ENCODE assay signal across 9 mouse cellular contexts in genomic region chr1:71531653-71532052, GRCm38 (mm10). TPM values are rescaled to one million over a fixed set of nuclear protein-coding genes. Genes with fewer than 3 reads are reported as not detected.
DNase-seq lines count a peak whose midpoint lies in the region; TF ChIP-seq lines count a peak whose summit lies in the region.
"Had no signal": no experiment of that assay in that cellular context is flagged by ENCODE, and none has a peak within 500 bp of the region (broad histone marks: within the 10 kb centered on the region; RNA-seq: fewer than 3 reads in every experiment).

No protein-coding gene starts in this region.

- DNase-seq in layer of hippocampus, adult 11-12 months (ENCODE audit: low spot score), result peak; percentile 39
- no peak for DNase-seq in layer of hippocampus, postnatal 36 days
- peak; percentile 85 for DNase-seq in ES-E14 (ENCODE audit: low read depth, low spot score)
- DNase-seq in adrenal gland, adult 8-10 months, result peak; percentile 60
- peak; percentile 33 to 63 for DNase-seq in heart, postnatal 14 days
- peak; percentile 10 for DNase-seq in lung, adult 2 months
- peak; percentile 15 to 25 for DNase-seq in thymus, postnatal 36 days
- DNase-seq in gastrocnemius, postnatal 14 days, result no peak

- intact Hi-C loops in heart, postnatal 14 days (cut with DNase I), result no loop called here
- intact Hi-C loops in gastrocnemius, postnatal 14 days (cut with DNase I; ENCODE audit: low total_unique reads), result no loop called here

- H3K27ac ChIP-seq in ES-E14 (ENCODE audit: insufficient read depth, low read depth, low read length, poor library complexity, severe bottlenecking), result no peak overlapping the region
- H3K27ac ChIP-seq: heart, embryonic 13.5 days had no signal

- in situ Hi-C loops in ES-E14 (cut with MboI; ENCODE audit: low sequenced_read_pairs in 2 of 2, unreplicated experiment in 2 of 2), result no loop called here

- 26% methylated on average over 7 of the region's 7 CpGs for WGBS in lung, adult 2 months

- no peak for TF ChIP-seq POLR2A in lung, adult 2 months (IDR thresholded peaks at IDR 0.05; ENCODE audit: borderline replicate concordance, extremely low read depth, low read depth, low read length)

- H3K36me3 ChIP-seq in ES-E14 (ENCODE audit: control insufficient read depth, insufficient read depth, low read length, poor library complexity, severe bottlenecking), result no peaks in the 10 kb centered on the region
- H3K36me3 ChIP-seq: heart, embryonic 13.5 days had no signal

- H3K9ac ChIP-seq in ES-E14 (ENCODE audit: insufficient read depth, low read depth, low read length, poor library complexity, severe bottlenecking), result no peak overlapping the region
- H3K9ac ChIP-seq: heart, embryonic 13.5 days had no signal

- TF ChIP-seq CTCF in lung, adult 2 months (IDR thresholded peaks at IDR 0.05; ENCODE audit: insufficient read depth, low read length), result peak; percentile 62

- no peaks in the 10 kb centered on the region for H3K4me1 ChIP-seq in ES-E14 (ENCODE audit: control insufficient read depth in 2 of 2, insufficient read depth in 2 of 2, low read length in 2 of 2, poor library complexity in 1 of 2)
- no peaks in the 10 kb centered on the region for H3K4me1 ChIP-seq in lung, adult 2 months (ENCODE audit: control insufficient read depth, insufficient read depth, low read length)

- no peak overlapping the region for H3K4me3 ChIP-seq in ES-E14 (ENCODE audit: insufficient read depth in 1 of 2, low read depth in 1 of 2, low read length in 2 of 2, poor library complexity in 1 of 2, severe bottlenecking in 1 of 2)
- H3K4me3 ChIP-seq in lung, adult 2 months (replicated peaks; ENCODE audit: extremely low read depth, low read depth, low read length), result no peak overlapping the region
- H3K4me3 ChIP-seq: heart, embryonic 13.5 days had no signal

- no peaks in the 10 kb centered on the region for H3K9me3 ChIP-seq in ES-E14 (ENCODE audit: control insufficient read depth, insufficient read depth, low read depth, low read length)
- H3K9me3 ChIP-seq: heart, embryonic 13.5 days had no signal

TF ChIP-seq in ES-E14, 5 proteins besides CTCF, POLR2A, EP300 and RAD21:
- TF ChIP-seq CHD2 (IDR thresholded peaks at IDR 0.05; ENCODE audit: low read depth, low read length), result no peak
- peak; percentile 63 for TF ChIP-seq ZC3H11A (IDR thresholded peaks at IDR 0.05; ENCODE audit: borderline replicate concordance, low read depth, low read length)
- no peak for TF ChIP-seq ZNF384 (IDR thresholded peaks at IDR 0.05; ENCODE audit: low read depth, low read length)

RNA-seq across cellular contexts. Expression of gene Atic, which starts 25.3 kb away (rescaled TPM):
- total RNA-seq in layer of hippocampus, postnatal 36 days (2021), result 10 to 100 TPM; 32.1 to 34.6 TPM
- 97.7 and 127 TPM in 2 replicates for total RNA-seq in ES-E14 (2012; rRNA removed)
- total RNA-seq in adrenal gland, adult 8-10 months (2022), result 10 to 100 TPM; 65.3 to 66.7 (median 66.3) TPM
- 10 to 100 TPM; 18.2 to 21.6 TPM for total RNA-seq in heart, postnatal 14 days (2021)
- polyA plus RNA-seq in lung, adult 2 months (2012; rRNA removed), result 13.4 and 17.9 TPM in 2 replicates
- 10 to 100 TPM; 21.5 to 27.6 TPM for total RNA-seq in gastrocnemius, postnatal 14 days (2021)

Comparison
In these comparisons a context has a peak if more than half of its experiments do, and no peak if none do; other contexts are left out.
1. DNase-seq: peak in layer of hippocampus, adult 11-12 months (single experiment), ES-E14 (single experiment), adrenal gland, adult 8-10 months (single experiment), heart, postnatal 14 days (2 of 2), lung, adult 2 months (single experiment) and thymus, postnatal 36 days (2 of 2); none in layer of hippocampus, postnatal 36 days (0 of 2) and gastrocnemius, postnatal 14 days (single experiment).